Mouse (Mus musculus): ENCODE data around the gene Zswim1. TPM values are rescaled to one million over a fixed set of nuclear protein-coding genes. Genes with fewer than 3 reads are reported as not detected.

Gene Zswim1
- polyA plus RNA-seq (2015; fragmentation: Nextera tagmentation; extraction: Ambion mirVana), result 4.4 TPM in 2 replicates

GRCm38 (mm10) chr2:164822636-164823165 lies at the start of gene Zswim1:
TSS of gene Zswim1 (plus strand) at chr2:164822686.
- Histone ChIP-seq H3K4me1 (replicated peaks) (peaks cover 34% of the 10 kb centered on the region), H3K27me3 (no peaks in the 10 kb centered on the region), H3K27ac (replicated peaks) (peak within 1 kb of the TSS; percentile 72), H3K9me3 (replicated peaks) (no peaks in the 10 kb centered on the region), H3K9ac (peak within 1 kb of the TSS; percentile 71), H3K4me2 (peak within 1 kb of the TSS; percentile 83), H3K36me3 (replicated peaks) (peaks cover 39% of the 10 kb centered on the region), H3K4me3 (replicated peaks) (peak within 1 kb of the TSS; percentile 73)
- ATAC-seq (ENCODE audit: insufficient read depth), result peak; percentile 99
- WGBS (ENCODE audit: insufficient replicate concordance), result 2% methylated on average over 32 of the region's 32 CpGs

- Histone ChIP-seq H3K4me3 (replicated peaks) (peak overlapping the region; percentile 93), H3K27ac (replicated peaks) (peak overlapping the region; percentile 94), H3K27me3 (peaks cover 30% of the 10 kb centered on the region), H3K9me3 (replicated peaks) (no peaks in the 10 kb centered on the region), H3K4me1 (replicated peaks) (peaks cover 56% of the 10 kb centered on the region), H3K9ac (peak overlapping the region; percentile 53), H3K36me3 (replicated peaks) (peaks cover 36% of the 10 kb centered on the region), H3K4me2 (peak overlapping the region; percentile 82)
- 61% methylated on average over 14 of the region's 14 CpGs for WGBS (ENCODE audit: insufficient replicate concordance)
- no peak for ATAC-seq (ENCODE audit: insufficient read depth)
Observed at GRCm38 (mm10) chr2:164773229-164773988, 49.1 kb upstream of the Zswim1 start.

GRCm38 (mm10) chr2:164773989-164774364 lies 48.5 kb upstream of the Zswim1 start:
- peaks cover 35% of the 10 kb centered on the region for H3K36me3 ChIP-seq (replicated peaks)
- H3K27ac ChIP-seq (replicated peaks), result peak overlapping the region; percentile 94
- ATAC-seq (ENCODE audit: insufficient read depth), result peak; percentile 43
- WGBS (ENCODE audit: insufficient replicate concordance), result 12% methylated on average over 5 of the region's 5 CpGs
- no peaks in the 10 kb centered on the region for H3K9me3 ChIP-seq (replicated peaks)
- H3K9ac ChIP-seq, result peak overlapping the region; percentile 53
- H3K27me3 ChIP-seq, result peaks cover 36% of the 10 kb centered on the region
- H3K4me3 ChIP-seq (replicated peaks), result peak overlapping the region; percentile 93
- H3K4me1 ChIP-seq (replicated peaks), result peaks cover 52% of the 10 kb centered on the region
- peak overlapping the region; percentile 82 for H3K4me2 ChIP-seq

DNA sequence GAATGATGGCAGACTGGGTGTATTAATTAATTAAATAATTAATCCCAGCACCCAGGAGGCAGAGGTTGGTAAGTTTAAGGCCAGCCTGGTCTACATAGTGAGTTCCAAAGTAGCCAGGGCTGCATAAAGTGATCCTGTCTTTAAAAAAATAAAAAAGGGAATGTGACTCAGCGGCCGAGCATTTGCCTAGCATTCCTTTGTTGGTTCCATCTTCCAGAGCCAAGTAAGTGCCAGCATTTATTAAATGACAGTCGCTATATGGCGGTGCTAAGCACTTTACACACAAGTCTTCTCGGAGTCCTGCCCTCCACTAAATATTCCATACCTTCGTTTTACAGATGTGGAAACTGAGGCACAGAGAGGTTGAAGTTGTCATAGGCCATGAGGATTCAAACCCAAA lies 46.4 kb upstream of the Zswim1 start:
- Histone ChIP-seq H3K27me3 (peaks cover 55% of the 10 kb centered on the region), H3K9me3 (replicated peaks) (no peaks in the 10 kb centered on the region), H3K4me2 (no peak overlapping the region), H3K4me1 (replicated peaks) (peaks cover 40% of the 10 kb centered on the region), H3K36me3 (replicated peaks) (peaks cover 27% of the 10 kb centered on the region), H3K4me3 (replicated peaks) (no peak overlapping the region), H3K9ac (no peak overlapping the region), H3K27ac (replicated peaks) (no peak overlapping the region)
- 77% methylated on average over 6 of the region's 6 CpGs for WGBS (ENCODE audit: insufficient replicate concordance)
- ATAC-seq (ENCODE audit: insufficient read depth), result no peak

GRCm38 (mm10) chr2:164776801-164777200 lies 45.7 kb upstream of the Zswim1 start:
- Histone ChIP-seq H3K9ac (no peak overlapping the region), H3K36me3 (replicated peaks) (peaks cover 20% of the 10 kb centered on the region), H3K27ac (replicated peaks) (no peak overlapping the region), H3K27me3 (peaks cover 57% of the 10 kb centered on the region), H3K9me3 (replicated peaks) (no peaks in the 10 kb centered on the region), H3K4me1 (replicated peaks) (peaks cover 34% of the 10 kb centered on the region), H3K4me2 (no peak overlapping the region), H3K4me3 (replicated peaks) (no peak overlapping the region)
- no peak for ATAC-seq (ENCODE audit: insufficient read depth)
- WGBS (ENCODE audit: insufficient replicate concordance), result 55% methylated on average over 17 of the region's 17 CpGs

GRCm38 (mm10) chr2:164777246-164778014 lies 45.1 kb upstream of the Zswim1 start:
- no peak for ATAC-seq (ENCODE audit: insufficient read depth)
- Histone ChIP-seq H3K4me1 (replicated peaks) (peaks cover 28% of the 10 kb centered on the region), H3K4me2 (no peak overlapping the region), H3K36me3 (replicated peaks) (peaks cover 14% of the 10 kb centered on the region), H3K27ac (replicated peaks) (no peak overlapping the region), H3K4me3 (replicated peaks) (no peak overlapping the region), H3K27me3 (peaks cover 58% of the 10 kb centered on the region), H3K9me3 (replicated peaks) (no peaks in the 10 kb centered on the region), H3K9ac (no peak overlapping the region)
- WGBS (ENCODE audit: insufficient replicate concordance), result 69% methylated on average over 30 of the region's 30 CpGs

GRCm38 (mm10) chr2:164778015-164778287 lies 44.5 kb upstream of the Zswim1 start:
- no peak for ATAC-seq (ENCODE audit: insufficient read depth)
- no peak overlapping the region for H3K4me3 ChIP-seq (replicated peaks)
- H3K27me3 ChIP-seq, result peaks cover 62% of the 10 kb centered on the region
- peaks cover 22% of the 10 kb centered on the region for H3K4me1 ChIP-seq (replicated peaks)
- no peak overlapping the region for H3K9ac ChIP-seq
- WGBS (ENCODE audit: insufficient replicate concordance), result 82% methylated on average over 11 of the region's 11 CpGs
- no peak overlapping the region for H3K4me2 ChIP-seq
- H3K36me3 ChIP-seq (replicated peaks), result peaks cover 9% of the 10 kb centered on the region
- H3K9me3 ChIP-seq (replicated peaks), result no peaks in the 10 kb centered on the region
- no peak overlapping the region for H3K27ac ChIP-seq (replicated peaks)

- Histone ChIP-seq H3K36me3 (replicated peaks) (0 out of 2 replicates have a peak, but pooled peaks cover under 1% of the 10 kb centered on the region), H3K4me3 (replicated peaks) (no peak overlapping the region), H3K4me1 (replicated peaks) (peaks cover 14% of the 10 kb centered on the region), H3K9me3 (replicated peaks) (no peaks in the 10 kb centered on the region), H3K27me3 (peaks cover 66% of the 10 kb centered on the region), H3K9ac (no peak overlapping the region), H3K27ac (replicated peaks) (no peak overlapping the region), H3K4me2 (no peak overlapping the region)
- no peak for ATAC-seq (ENCODE audit: insufficient read depth)
- WGBS (ENCODE audit: insufficient replicate concordance), result 73% methylated on average over 7 of the region's 7 CpGs
Observed at GRCm38 (mm10) chr2:164778809-164779208, 43.7 kb upstream of the Zswim1 start.

- 71% methylated on average over 8 of the region's 8 CpGs for WGBS (ENCODE audit: insufficient replicate concordance)
- Histone ChIP-seq H3K9me3 (replicated peaks) (no peaks in the 10 kb centered on the region), H3K36me3 (replicated peaks) (no peaks in the 10 kb centered on the region), H3K4me1 (replicated peaks) (peaks cover 12% of the 10 kb centered on the region), H3K4me2 (no peak within 1 kb of the TSS), H3K9ac (no peak within 1 kb of the TSS), H3K27ac (replicated peaks) (no peak within 1 kb of the TSS), H3K27me3 (peaks cover 72% of the 10 kb centered on the region), H3K4me3 (replicated peaks) (no peak within 1 kb of the TSS)
- ATAC-seq (ENCODE audit: insufficient read depth), result no peak
Observed at GRCm38 (mm10) chr2:164779481-164780086, 42.9 kb upstream of the Zswim1 start, which contains the start of gene Tnnc2. TSS of gene Tnnc2 (minus strand) at chr2:164779967.

- H3K4me1 ChIP-seq (replicated peaks), result peaks cover 29% of the 10 kb centered on the region
- no peak overlapping the region for H3K4me2 ChIP-seq
- no peak overlapping the region for H3K9ac ChIP-seq
- H3K27me3 ChIP-seq, result peaks cover 79% of the 10 kb centered on the region
- no peak for ATAC-seq (ENCODE audit: insufficient read depth)
- no peaks in the 10 kb centered on the region for H3K9me3 ChIP-seq (replicated peaks)
- no peak overlapping the region for H3K4me3 ChIP-seq (replicated peaks)
- H3K36me3 ChIP-seq (replicated peaks), result no peaks in the 10 kb centered on the region
- 61% methylated on average over 4 of the region's 4 CpGs for WGBS (ENCODE audit: insufficient replicate concordance)
- no peak overlapping the region for H3K27ac ChIP-seq (replicated peaks)
Observed at GRCm38 (mm10) chr2:164781876-164782275, 40.6 kb upstream of the Zswim1 start.

Measured in liver, embryonic 15.5 days (tissue).